Mouse (Mus musculus): ENCODE results near the gene Qpct. TPM values are rescaled to one million over a fixed set of nuclear protein-coding genes. Genes with fewer than 3 reads are reported as not detected.
A peak's percentile ranks its signal among the peaks of the same experiment; 100 is the strongest.
"Not testable (repeated sequence)": the region's sequence is repeated elsewhere in the genome, so short reads cannot be mapped to it uniquely, and the experiment has no call there.

Gene Qpct
- polyA plus RNA-seq, 1 experiment from 2014 or later: 12.4 TPM

DNA sequence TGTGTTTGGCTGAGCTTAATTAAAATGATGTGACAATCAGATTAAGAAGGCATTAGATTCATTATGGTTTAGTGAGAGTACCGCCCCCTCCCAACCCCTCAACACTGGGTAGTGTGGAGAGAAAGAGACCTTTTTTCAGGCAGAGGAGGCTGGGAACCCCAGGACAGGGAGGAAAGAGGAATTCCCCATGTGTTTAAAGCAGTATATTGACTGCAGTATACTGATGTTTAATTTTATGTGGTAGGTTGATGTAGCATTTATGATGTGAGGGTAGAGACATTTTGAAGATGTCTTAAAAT, 26.1 kb downstream of the Qpct start:
- no peaks in the 10 kb centered on the region for H3K9me3 ChIP-seq
- no peaks in the 10 kb centered on the region for H3K4me1 ChIP-seq (replicated peaks)
- no peak overlapping the region for H3K4me2 ChIP-seq (replicated peaks)
- 43% methylated on average over 1 of the region's 1 CpGs for WGBS
- H3K4me3 ChIP-seq (replicated peaks): no peak overlapping the region
- ATAC-seq: peak; percentile 67; the same call in 1 of the 2 replicates
- H3K9ac ChIP-seq: no peak overlapping the region
- peak overlapping the region; percentile 75 for H3K27ac ChIP-seq
- H3K36me3 ChIP-seq: no peaks in the 10 kb centered on the region
- no peaks in the 10 kb centered on the region for H3K27me3 ChIP-seq (replicated peaks)

DNA sequence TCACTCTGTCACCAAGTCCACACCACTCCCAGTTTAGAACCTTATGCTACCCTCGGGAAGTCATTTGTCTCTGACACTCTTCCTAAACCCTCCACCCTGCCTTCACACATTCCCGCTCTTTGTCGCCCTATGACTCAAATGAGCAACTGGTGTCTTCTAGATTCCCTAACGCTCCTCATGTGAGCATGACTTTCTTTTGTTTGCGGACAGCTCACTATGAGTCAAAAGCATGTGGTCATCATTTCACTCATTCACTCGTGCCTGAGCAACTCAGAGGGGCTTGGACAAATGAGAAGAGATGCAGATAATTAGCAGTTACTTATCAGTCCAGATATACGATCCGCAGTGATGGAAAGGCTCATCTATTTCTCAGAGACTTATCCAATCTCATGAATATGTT, 26.5 kb downstream of the Qpct start:
- no peak for ATAC-seq
- Histone ChIP-seq H3K4me1 (replicated peaks) (no peaks in the 10 kb centered on the region), H3K4me2 (replicated peaks) (no peak overlapping the region), H3K4me3 (replicated peaks) (no peak overlapping the region), H3K27me3 (replicated peaks) (no peaks in the 10 kb centered on the region), H3K27ac (peak overlapping the region; percentile 75), H3K36me3 (no peaks in the 10 kb centered on the region), H3K9ac (no peak overlapping the region), H3K9me3 (no peaks in the 10 kb centered on the region)
- 77% methylated on average over 8 of the region's 8 CpGs for WGBS

DNA sequence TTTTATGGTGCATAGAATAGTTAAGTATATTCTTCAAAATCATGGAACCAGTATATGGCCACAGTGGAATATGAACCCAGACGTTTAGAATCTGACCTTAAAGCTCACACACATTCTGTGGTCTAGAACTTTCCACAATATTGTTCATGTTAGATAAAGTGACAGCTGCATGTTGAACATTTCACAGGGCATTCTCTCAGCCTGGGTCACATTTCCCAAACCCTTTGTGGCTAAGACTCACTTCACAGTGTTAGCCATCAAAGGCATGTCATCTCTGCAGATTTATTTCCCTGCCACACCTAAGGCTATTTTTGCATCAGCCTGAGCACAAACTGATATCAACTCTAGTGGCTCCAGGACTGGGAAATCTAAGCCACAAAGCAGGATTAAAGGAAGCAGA, 40.0 kb downstream of the Qpct start:
- 21% methylated on average over 1 of the region's 1 CpGs for WGBS
- no peak for ATAC-seq
- Histone ChIP-seq H3K4me3 (replicated peaks) (no peak overlapping the region), H3K4me2 (replicated peaks) (no peak overlapping the region), H3K9me3 (no peaks in the 10 kb centered on the region), H3K27ac (0 out of 2 replicates have a peak overlapping the region, but pooled peaks have one; percentile 36), H3K9ac (no peak overlapping the region), H3K27me3 (replicated peaks) (no peaks in the 10 kb centered on the region; the same call in 1 of the 2 replicates), H3K36me3 (no peaks in the 10 kb centered on the region), H3K4me1 (replicated peaks) (no peaks in the 10 kb centered on the region)

DNA sequence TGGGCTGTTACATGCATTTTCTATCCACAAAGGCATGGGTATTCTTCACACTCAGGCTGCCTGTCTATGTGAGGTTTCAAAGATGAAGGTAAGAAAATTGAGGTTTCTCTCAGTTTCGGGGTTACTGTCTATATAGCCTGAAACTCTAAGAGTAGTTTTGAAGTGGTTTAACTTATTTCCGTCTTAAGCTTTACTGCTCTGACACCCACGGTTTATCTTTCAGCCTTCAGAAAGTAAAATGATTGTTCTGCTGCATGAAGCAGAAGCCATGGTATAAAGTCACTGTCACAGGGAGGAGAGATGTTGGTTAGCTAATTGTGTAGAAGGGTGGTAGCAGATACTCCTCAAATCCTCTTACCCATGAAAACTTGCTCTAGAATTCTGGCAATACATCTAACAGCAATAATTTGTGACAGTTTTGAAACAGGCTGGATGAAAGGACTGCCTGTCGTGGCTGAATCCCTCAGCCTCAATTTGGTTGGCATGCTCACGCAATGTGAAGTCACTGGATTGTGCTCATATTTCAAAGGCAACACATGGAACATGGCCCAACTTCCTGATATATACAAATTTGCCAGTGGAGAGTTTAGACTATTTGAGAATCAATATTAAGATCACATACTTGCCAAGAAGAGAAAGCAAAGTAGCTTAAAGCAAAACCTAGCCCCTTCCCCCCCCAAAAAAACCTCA, 41.7 kb downstream of the Qpct start:
- H3K27ac ChIP-seq: no peak overlapping the region
- H3K4me1 ChIP-seq (replicated peaks): no peaks in the 10 kb centered on the region
- H3K36me3 ChIP-seq: no peaks in the 10 kb centered on the region
- H3K9ac ChIP-seq: no peak overlapping the region
- WGBS: 44% methylated on average over 5 of the region's 5 CpGs
- no peaks in the 10 kb centered on the region for H3K9me3 ChIP-seq
- no peak for ATAC-seq
- no peaks in the 10 kb centered on the region; the same call in 1 of the 2 replicates for H3K27me3 ChIP-seq (replicated peaks)
- no peak overlapping the region for H3K4me3 ChIP-seq (replicated peaks)
- no peak overlapping the region for H3K4me2 ChIP-seq (replicated peaks)

DNA sequence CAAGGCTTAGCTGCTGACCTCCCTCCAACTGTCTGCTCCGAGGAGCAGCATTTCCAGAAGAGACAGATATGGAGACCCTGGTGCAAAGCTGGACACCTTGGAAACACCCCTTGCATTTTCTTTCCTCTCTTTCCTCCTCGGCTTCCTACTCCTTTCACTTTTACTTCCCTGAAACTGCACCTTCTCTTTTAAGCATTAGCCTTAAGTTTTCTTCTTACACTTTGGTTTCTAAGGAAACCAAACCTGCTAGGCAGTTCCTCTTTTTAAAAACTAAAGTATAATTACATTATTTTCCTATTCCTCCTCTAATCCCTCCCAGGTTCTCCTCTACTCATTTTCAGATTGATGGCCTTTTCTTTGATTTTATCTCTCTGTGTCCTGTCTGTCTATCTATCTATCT, 43.9 kb downstream of the Qpct start:
- no peak overlapping the region for H3K4me2 ChIP-seq (replicated peaks)
- no peaks in the 10 kb centered on the region for H3K9me3 ChIP-seq
- no peak overlapping the region for H3K27ac ChIP-seq
- no peak for ATAC-seq
- no peak overlapping the region for H3K9ac ChIP-seq
- no peaks in the 10 kb centered on the region for H3K4me1 ChIP-seq (replicated peaks)
- H3K36me3 ChIP-seq: no peaks in the 10 kb centered on the region
- H3K27me3 ChIP-seq (replicated peaks): no peaks in the 10 kb centered on the region; the same call in 1 of the 2 replicates
- H3K4me3 ChIP-seq (replicated peaks): no peak overlapping the region
- WGBS: 79% methylated on average over 2 of the region's 2 CpGs

DNA sequence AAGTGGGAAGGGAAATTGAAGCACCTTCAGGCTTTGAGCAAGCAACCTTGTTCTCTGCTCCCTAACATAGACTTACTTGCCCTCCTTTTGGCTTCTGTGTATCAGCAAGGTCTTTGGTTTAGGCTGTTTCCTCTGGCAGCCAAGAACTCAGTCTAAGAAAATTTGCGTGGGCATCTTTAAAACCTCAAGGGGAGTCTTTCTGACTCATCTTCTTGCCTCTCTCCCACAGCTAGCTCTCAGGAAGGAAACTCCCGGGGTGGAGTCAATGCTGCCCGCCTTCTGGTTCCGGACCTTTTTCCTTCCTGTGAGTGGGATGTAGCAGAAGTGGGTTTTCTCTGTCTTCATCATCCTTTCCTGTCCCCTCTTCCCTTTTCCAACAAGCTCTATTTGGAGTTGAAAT, 48.2 kb downstream of the Qpct start:
- ATAC-seq: no peak
- WGBS: 65% methylated on average over 4 of the region's 4 CpGs

DNA sequence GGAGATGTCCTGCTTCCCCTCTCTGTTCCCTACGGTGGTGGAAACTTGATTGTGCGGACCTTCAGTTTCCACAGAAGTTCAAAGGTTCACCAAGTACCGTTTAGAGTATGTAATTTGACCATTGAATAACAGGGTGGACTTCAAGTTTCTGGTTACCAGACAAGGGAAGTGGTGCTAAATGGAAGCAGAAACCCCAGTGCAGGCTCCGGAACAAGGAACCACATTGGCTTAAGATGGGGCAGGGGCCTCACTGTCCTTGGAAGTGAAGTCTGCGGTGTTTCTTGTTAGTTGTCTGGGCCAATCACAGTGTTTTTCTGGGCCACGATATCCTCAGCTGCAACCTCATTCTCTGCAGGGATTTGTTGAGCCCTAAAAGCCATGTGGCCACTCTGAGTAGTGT, 56.5 kb downstream of the Qpct start:
- no peak for ATAC-seq
- no peak overlapping the region for H3K4me2 ChIP-seq (replicated peaks)
- no peaks in the 10 kb centered on the region for H3K36me3 ChIP-seq
- no peak overlapping the region for H3K9ac ChIP-seq
- WGBS: 82% methylated on average over 6 of the region's 6 CpGs
- no peak overlapping the region for H3K4me3 ChIP-seq (replicated peaks)
- H3K9me3 ChIP-seq: no peaks in the 10 kb centered on the region
- H3K27ac ChIP-seq: no peak overlapping the region
- no peaks in the 10 kb centered on the region for H3K27me3 ChIP-seq (replicated peaks)
- no peaks in the 10 kb centered on the region for H3K4me1 ChIP-seq (replicated peaks)

More for the DNA sequence above, 48.2 kb downstream of the Qpct start:
- Histone ChIP-seq H3K9ac (no peak overlapping the region), H3K27ac (no peak overlapping the region), H3K9me3 (no peaks in the 10 kb centered on the region), H3K27me3 (replicated peaks) (no peaks in the 10 kb centered on the region; the same call in 1 of the 2 replicates), H3K36me3 (no peaks in the 10 kb centered on the region), H3K4me2 (replicated peaks) (no peak overlapping the region), H3K4me3 (replicated peaks) (no peak overlapping the region), H3K4me1 (replicated peaks) (no peaks in the 10 kb centered on the region)

DNA sequence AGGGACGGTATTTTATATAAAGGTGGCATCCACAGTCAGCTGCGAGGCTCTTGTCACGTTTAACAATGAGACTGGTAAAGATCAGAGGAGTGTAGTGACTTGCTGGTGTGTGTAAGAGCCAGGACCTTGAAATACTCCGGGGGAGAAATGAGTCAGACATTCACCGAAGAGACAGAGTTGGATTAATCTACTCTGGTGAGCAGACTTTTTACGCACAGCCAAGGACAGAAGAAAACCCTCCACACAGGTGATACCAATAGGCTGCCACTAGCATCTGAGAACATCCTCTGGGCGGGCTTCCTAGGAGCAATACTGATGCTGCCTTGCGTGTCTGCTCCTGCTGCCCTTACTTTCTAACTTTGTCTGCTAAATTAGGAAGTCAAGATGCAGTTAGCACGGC, 57.9 kb downstream of the Qpct start:
- H3K36me3 ChIP-seq: no peaks in the 10 kb centered on the region
- no peak overlapping the region for H3K4me2 ChIP-seq (replicated peaks)
- H3K9me3 ChIP-seq: no peaks in the 10 kb centered on the region
- WGBS: 71% methylated on average over 9 of the region's 9 CpGs
- no peak overlapping the region for H3K27ac ChIP-seq
- no peak overlapping the region for H3K4me3 ChIP-seq (replicated peaks)
- no peak for ATAC-seq
- H3K27me3 ChIP-seq (replicated peaks): no peaks in the 10 kb centered on the region
- H3K9ac ChIP-seq: no peak overlapping the region
- H3K4me1 ChIP-seq (replicated peaks): no peaks in the 10 kb centered on the region

DNA sequence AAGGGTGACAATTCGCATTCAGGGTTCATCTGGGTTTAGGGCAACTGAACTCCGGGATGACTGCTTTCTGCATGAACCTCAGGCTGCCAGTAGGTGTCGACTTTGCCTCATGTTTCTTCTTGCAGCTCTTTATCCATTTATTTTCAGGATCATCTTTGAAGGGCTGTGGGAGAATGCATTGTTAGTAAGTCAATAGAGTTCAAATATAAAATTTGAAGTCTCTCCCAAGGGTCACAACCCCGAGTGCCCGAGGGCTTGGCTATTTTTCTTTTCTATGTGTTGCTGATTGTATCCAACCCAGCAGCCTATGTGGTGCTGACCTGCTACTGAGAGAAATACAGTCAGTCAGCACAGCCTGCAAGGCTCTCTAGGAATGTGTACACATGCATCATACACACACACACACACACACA, 59.2 kb downstream of the Qpct start:
- no peaks in the 10 kb centered on the region for H3K9me3 ChIP-seq
- H3K27me3 ChIP-seq (replicated peaks): no peaks in the 10 kb centered on the region
- WGBS: 20% methylated on average over 5 of the region's 5 CpGs
- no peaks in the 10 kb centered on the region for H3K4me1 ChIP-seq (replicated peaks)
- no peaks in the 10 kb centered on the region for H3K36me3 ChIP-seq
- H3K27ac ChIP-seq: no peak overlapping the region
- H3K4me3 ChIP-seq (replicated peaks): no peak overlapping the region
- no peak for ATAC-seq
- no peak overlapping the region for H3K4me2 ChIP-seq (replicated peaks)
- no peak overlapping the region for H3K9ac ChIP-seq

DNA sequence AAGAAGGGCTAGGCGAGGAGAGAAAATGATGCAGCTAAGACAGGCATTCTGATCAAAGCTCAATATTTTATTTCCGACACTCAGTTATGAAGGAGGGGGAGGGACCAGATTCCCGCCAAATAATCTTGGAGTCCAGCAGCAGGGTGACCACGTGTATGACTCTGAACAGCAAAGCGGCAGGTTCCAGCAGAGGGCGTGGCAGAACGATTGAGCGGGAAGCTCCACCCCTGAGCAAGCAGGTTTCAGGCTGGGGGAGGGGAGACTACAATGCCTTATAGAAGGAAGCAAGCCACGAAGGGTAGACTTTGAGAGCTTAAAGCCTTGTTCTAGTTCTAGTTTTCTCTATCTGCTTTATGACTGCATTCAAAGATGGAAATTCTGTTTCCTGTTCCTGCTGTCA, 63.5 kb downstream of the Qpct start:
- not testable (repeated sequence) for ATAC-seq, H3K9ac ChIP-seq
- 54% methylated on average over 9 of the region's 9 CpGs for WGBS

DNA sequence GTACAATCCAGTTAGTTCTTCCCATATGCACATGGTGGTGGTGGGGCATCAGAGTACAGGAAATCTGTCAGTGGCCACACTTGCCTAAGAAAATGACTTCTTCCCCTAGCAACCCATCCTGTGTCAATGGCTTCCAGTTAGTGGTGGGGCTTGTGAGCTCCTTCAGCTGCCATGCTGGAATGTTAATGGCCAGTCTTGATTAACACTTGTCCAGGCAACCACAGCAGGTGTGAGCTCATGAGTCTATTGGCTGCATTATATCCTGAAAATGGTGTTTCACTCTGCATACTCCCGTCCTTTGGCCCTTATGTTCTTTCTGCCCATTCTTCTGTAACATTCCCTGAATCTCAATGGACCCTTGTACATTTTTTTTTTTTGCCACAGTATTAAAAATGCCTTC, 67.4 kb downstream of the Qpct start:
- H3K36me3 ChIP-seq: no peaks in the 10 kb centered on the region
- no peak overlapping the region for H3K4me3 ChIP-seq (replicated peaks)
- ATAC-seq: no peak
- no peaks in the 10 kb centered on the region for H3K27me3 ChIP-seq (replicated peaks)
- no peak overlapping the region for H3K9ac ChIP-seq
- H3K27ac ChIP-seq: no peak overlapping the region
- 73% methylated on average over 1 of the region's 1 CpGs for WGBS
- H3K9me3 ChIP-seq: no peaks in the 10 kb centered on the region
- H3K4me2 ChIP-seq (replicated peaks): no peak overlapping the region
- no peaks in the 10 kb centered on the region for H3K4me1 ChIP-seq (replicated peaks)

More for the DNA sequence above, 63.5 kb downstream of the Qpct start:
- H3K9me3 ChIP-seq; H3K36me3 ChIP-seq; H3K4me2 ChIP-seq (replicated peaks); H3K27ac ChIP-seq; H3K4me3 ChIP-seq (replicated peaks); H3K27me3 ChIP-seq (replicated peaks); H3K4me1 ChIP-seq (replicated peaks): not testable (repeated sequence)

DNA sequence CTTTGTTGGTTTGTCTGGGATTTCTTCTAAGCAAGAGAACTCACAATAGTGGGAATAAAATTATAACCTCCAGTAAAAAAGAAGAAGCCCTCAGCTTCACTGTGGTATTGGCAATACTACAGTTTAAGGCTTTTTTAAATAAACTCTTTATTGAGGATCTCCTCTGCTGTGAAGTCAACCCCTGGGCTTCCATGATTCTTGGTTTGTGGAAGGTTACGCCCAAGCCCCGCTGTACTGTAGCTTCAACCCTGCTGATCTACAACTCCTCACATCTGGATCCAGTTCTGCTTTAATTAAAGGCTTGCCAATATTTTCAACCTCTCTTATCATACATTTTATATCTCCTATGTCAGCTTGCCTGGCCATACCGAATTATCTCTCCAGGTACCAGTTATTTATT, 68.6 kb downstream of the Qpct start:
- Histone ChIP-seq H3K4me2 (replicated peaks) (no peak overlapping the region), H3K36me3 (no peaks in the 10 kb centered on the region), H3K27ac (no peak overlapping the region), H3K9ac (no peak overlapping the region), H3K27me3 (replicated peaks) (no peaks in the 10 kb centered on the region), H3K9me3 (no peaks in the 10 kb centered on the region), H3K4me1 (replicated peaks) (no peaks in the 10 kb centered on the region), H3K4me3 (replicated peaks) (no peak overlapping the region)
- WGBS: 88% methylated on average over 3 of the region's 3 CpGs
- no peak for ATAC-seq

DNA sequence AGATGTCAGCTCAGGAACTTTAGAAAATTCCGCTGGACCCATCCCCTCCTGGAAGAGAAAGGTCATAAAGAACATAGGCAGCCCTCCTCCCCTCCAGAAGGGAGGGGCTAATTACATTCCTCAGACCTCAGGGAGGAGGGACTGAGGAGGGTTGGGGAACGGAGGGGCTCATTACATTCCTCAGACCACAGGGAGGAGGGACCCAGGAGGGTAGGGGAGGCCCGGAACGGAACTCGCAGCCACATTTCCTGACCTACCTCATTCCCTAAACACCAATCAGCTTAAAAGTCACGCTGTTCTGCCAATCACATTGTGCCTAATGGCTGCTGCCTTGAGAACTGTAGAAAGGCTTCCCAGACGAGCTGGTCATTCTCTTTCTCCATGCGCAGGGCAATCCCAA, 82.0 kb downstream of the Qpct start:
- H3K9me3 ChIP-seq: no peaks in the 10 kb centered on the region
- no peak for ATAC-seq
- no peak overlapping the region for H3K4me2 ChIP-seq (replicated peaks)
- H3K36me3 ChIP-seq: no peaks in the 10 kb centered on the region
- 39% methylated on average over 8 of the region's 8 CpGs for WGBS
- H3K27ac ChIP-seq: no peak overlapping the region
- H3K4me1 ChIP-seq (replicated peaks): no peaks in the 10 kb centered on the region
- H3K4me3 ChIP-seq (replicated peaks): no peak overlapping the region
- H3K9ac ChIP-seq: no peak overlapping the region
- no peaks in the 10 kb centered on the region for H3K27me3 ChIP-seq (replicated peaks)
